In genomic region chr1:151845252-151845832, GRCm38 (mm10) we compare ENCODE assay signal across 23 mouse cellular contexts.
DNase-seq lines count a peak whose midpoint lies in the region; ATAC-seq and TF ChIP-seq lines count a peak whose summit lies in the region.
"Had no signal": no experiment of that assay in that cellular context is flagged by ENCODE, and none has a peak within 500 bp of the region (broad histone marks: within the 10 kb centered on the region; RNA-seq: fewer than 3 reads in every experiment).

No protein-coding gene starts in this region.

- no peaks in the 10 kb centered on the region for H3K9me3 ChIP-seq in hindbrain, embryonic 15.5 days
- H3K9me3 ChIP-seq in hindbrain, embryonic 12.5 days (replicated peaks): no peaks in the 10 kb centered on the region
- H3K9me3 ChIP-seq in neural tube, embryonic 13.5 days: no peaks in the 10 kb centered on the region
- H3K9me3 ChIP-seq in midbrain, postnatal 0 days (ENCODE audit: low read length): no peaks in the 10 kb centered on the region
- H3K9me3 ChIP-seq: embryonic facial prominence, embryonic 12.5 days; heart, embryonic 15.5 days had no signal

- no peak for TF ChIP-seq CTCF in midbrain, postnatal 0 days (IDR thresholded peaks at IDR 0.05)
- no peak for TF ChIP-seq CTCF in olfactory bulb, adult 2 months (IDR thresholded peaks at IDR 0.05; ENCODE audit: insufficient read depth, low read depth, low read length)

- ATAC-seq in hindbrain, embryonic 15.5 days (ENCODE audit: low FRiP score, low read depth): 0 out of 2 replicates have a peak, but pooled peaks have one; percentile 61
- ATAC-seq in hindbrain, embryonic 12.5 days (ENCODE audit: low FRiP score): no peak
- 0 out of 2 replicates have a peak, but pooled peaks have one; percentile 58 for ATAC-seq in neural tube, embryonic 13.5 days (ENCODE audit: low read depth)
- no peak for ATAC-seq in midbrain, postnatal 0 days (ENCODE audit: low FRiP score)
- ATAC-seq: intestine, postnatal 0 days had no signal

- peak overlapping the region; percentile 13; the same call in 1 of the 2 replicates for H3K4me2 ChIP-seq in hindbrain, embryonic 15.5 days
- H3K4me2 ChIP-seq in hindbrain, embryonic 12.5 days (replicated peaks): no peak overlapping the region
- H3K4me2 ChIP-seq in neural tube, embryonic 13.5 days: peak overlapping the region; percentile 16
- no peak overlapping the region for H3K4me2 ChIP-seq in midbrain, postnatal 0 days (ENCODE audit: low read depth, low read length, poor library complexity, severe bottlenecking)
- H3K4me2 ChIP-seq: embryonic facial prominence, embryonic 12.5 days; heart, embryonic 15.5 days had no signal

- 53% methylated on average over 17 of the region's 17 CpGs for WGBS in hindbrain, embryonic 15.5 days
- WGBS in hindbrain, embryonic 12.5 days: 73% methylated on average over 17 of the region's 17 CpGs
- 58% methylated on average over 17 of the region's 17 CpGs for WGBS in neural tube, embryonic 13.5 days
- WGBS in midbrain, postnatal 0 days: 51% methylated on average over 17 of the region's 17 CpGs
- WGBS in olfactory bulb, adult 2 months: 53% methylated on average over 17 of the region's 17 CpGs

- H3K4me3 ChIP-seq in hindbrain, embryonic 15.5 days: no peak overlapping the region
- no peak overlapping the region for H3K4me3 ChIP-seq in hindbrain, embryonic 12.5 days
- no peak overlapping the region for H3K4me3 ChIP-seq in neural tube, embryonic 13.5 days
- H3K4me3 ChIP-seq in midbrain, postnatal 0 days (ENCODE audit: low read depth, low read length): no peak overlapping the region
- no peak overlapping the region for H3K4me3 ChIP-seq in olfactory bulb, adult 2 months (ENCODE audit: insufficient read depth, low read depth, low read length)
- H3K4me3 ChIP-seq: embryonic facial prominence, embryonic 12.5 days; heart, embryonic 15.5 days had no signal

- H3K4me1 ChIP-seq in hindbrain, embryonic 15.5 days (replicated peaks): peaks cover 4% of the 10 kb centered on the region; the same call in 1 of the 2 replicates
- peaks cover 9% of the 10 kb centered on the region for H3K4me1 ChIP-seq in hindbrain, embryonic 12.5 days
- H3K4me1 ChIP-seq in neural tube, embryonic 13.5 days (replicated peaks): peaks cover 16% of the 10 kb centered on the region
- no peaks in the 10 kb centered on the region for H3K4me1 ChIP-seq in midbrain, postnatal 0 days (ENCODE audit: insufficient read depth, low read length)
- H3K4me1 ChIP-seq in olfactory bulb, adult 2 months (ENCODE audit: control insufficient read depth, insufficient read depth, low read length): peaks cover 6% of the 10 kb centered on the region; the same call in 1 of the 2 replicates
- H3K4me1 ChIP-seq: embryonic facial prominence, embryonic 12.5 days; heart, embryonic 15.5 days had no signal

- H3K27me3 ChIP-seq in hindbrain, embryonic 15.5 days: no peaks in the 10 kb centered on the region
- no peaks in the 10 kb centered on the region for H3K27me3 ChIP-seq in hindbrain, embryonic 12.5 days
- no peaks in the 10 kb centered on the region for H3K27me3 ChIP-seq in neural tube, embryonic 13.5 days
- no peaks in the 10 kb centered on the region for H3K27me3 ChIP-seq in midbrain, postnatal 0 days (ENCODE audit: insufficient read depth, low read length)
- H3K27me3 ChIP-seq: embryonic facial prominence, embryonic 12.5 days; heart, embryonic 15.5 days had no signal

- no peak for TF ChIP-seq POLR2A in olfactory bulb, adult 2 months (IDR thresholded peaks at IDR 0.05; ENCODE audit: insufficient read depth, low read depth, low read length)

- no peak overlapping the region for H3K9ac ChIP-seq in hindbrain, embryonic 15.5 days
- H3K9ac ChIP-seq in hindbrain, embryonic 12.5 days: no peak overlapping the region
- H3K9ac ChIP-seq in neural tube, embryonic 13.5 days: no peak overlapping the region
- H3K9ac ChIP-seq in midbrain, postnatal 0 days (replicated peaks; ENCODE audit: low read length, poor library complexity, severe bottlenecking): no peak overlapping the region
- H3K9ac ChIP-seq: embryonic facial prominence, embryonic 12.5 days; heart, embryonic 15.5 days; liver, embryonic 14.5 days had no signal

- no peak overlapping the region for H3K27ac ChIP-seq in hindbrain, embryonic 15.5 days (replicated peaks)
- H3K27ac ChIP-seq in hindbrain, embryonic 12.5 days: no peak overlapping the region
- peak overlapping the region; percentile 61 for H3K27ac ChIP-seq in neural tube, embryonic 13.5 days (replicated peaks)
- no peak overlapping the region for H3K27ac ChIP-seq in midbrain, postnatal 0 days (ENCODE audit: low read depth, low read length)
- peak overlapping the region; percentile 8; the same call in 1 of the 2 replicates for H3K27ac ChIP-seq in olfactory bulb, adult 2 months (ENCODE audit: insufficient read depth, low read depth, low read length)
- H3K27ac ChIP-seq: embryonic facial prominence, embryonic 12.5 days; heart, embryonic 15.5 days; liver, embryonic 14.5 days had no signal

- no peaks in the 10 kb centered on the region for H3K36me3 ChIP-seq in hindbrain, embryonic 15.5 days
- H3K36me3 ChIP-seq in hindbrain, embryonic 12.5 days: no peaks in the 10 kb centered on the region
- no peaks in the 10 kb centered on the region for H3K36me3 ChIP-seq in neural tube, embryonic 13.5 days
- no peaks in the 10 kb centered on the region for H3K36me3 ChIP-seq in midbrain, postnatal 0 days (ENCODE audit: insufficient read depth, low read length)
- H3K36me3 ChIP-seq: embryonic facial prominence, embryonic 12.5 days; heart, embryonic 15.5 days had no signal

- no peak for DNase-seq in neural tube, embryonic 10.5 days (ENCODE audit: extremely low spot score, low spot score)
- DNase-seq in midbrain, postnatal 0 days (ENCODE audit: low spot score): peak; percentile 39
- DNase-seq in kidney, postnatal 14 days: no peak
- DNase-seq: adrenal gland, adult 2 months; B cell, adult 2 months; cerebellum, adult 11-12 months; cerebellum, adult 9-11 months; embryo, embryonic 11 days; gastrocnemius, postnatal 10 days; kidney, adult 9 months; kidney, postnatal 10 days; layer of hippocampus, adult 9-11 months; liver; lung, adult 2 months; lung, postnatal 14 days had no signal

Comparison
In these comparisons a context has a peak if more than half of its experiments do, and no peak if none do; other contexts are left out.
1. ATAC-seq: peak in hindbrain, embryonic 15.5 days (single experiment) and neural tube, embryonic 13.5 days (single experiment); none in hindbrain, embryonic 12.5 days (single experiment) and midbrain, postnatal 0 days (single experiment).
2. H3K4me2 ChIP-seq: peak in hindbrain, embryonic 15.5 days (single experiment) and neural tube, embryonic 13.5 days (single experiment); none in hindbrain, embryonic 12.5 days (single experiment) and midbrain, postnatal 0 days (single experiment).
3. H3K27ac ChIP-seq: peak in neural tube, embryonic 13.5 days (single experiment) and olfactory bulb, adult 2 months (single experiment); none in hindbrain, embryonic 15.5 days (single experiment), hindbrain, embryonic 12.5 days (single experiment) and midbrain, postnatal 0 days (single experiment).